Mouse (Mus musculus) cerebellum, postnatal 14 days (tissue): ENCODE data around the gene Gsg1l.
A peak's percentile ranks its signal among the peaks of the same experiment; 100 is the strongest.

Experiments
- DNase-seq, 2 experiments: peaks; one replicate each; pipeline ENCODE4 v3.0.0; 2021; ENCODE audit warnings: mixed read lengths in 2 of 2

Gsg1l gene

GRCm38 (mm10) chr7:125931602-125932001 is 150.6 kb downstream of the Gsg1l start:
- DNase-seq: no peak

- DNase-seq: no peak
Observed at GRCm38 (mm10) chr7:125924044-125924443, 158.2 kb downstream of the Gsg1l start.

GRCm38 (mm10) chr7:125920801-125921200 is 161.4 kb downstream of the Gsg1l start:
- no peak for DNase-seq

GRCm38 (mm10) chr7:125900386-125901161 is 181.6 kb downstream of the Gsg1l start:
- DNase-seq: no peak

- no peak for DNase-seq
Observed at GRCm38 (mm10) chr7:125899916-125900315, 182.3 kb downstream of the Gsg1l start.

GRCm38 (mm10) chr7:125899036-125899435 is 183.2 kb downstream of the Gsg1l start:
- DNase-seq: peak; percentile 46 to 64

GRCm38 (mm10) chr7:125897059-125897458 is 185.2 kb downstream of the Gsg1l start:
- no peak for DNase-seq

- DNase-seq: no peak
Observed at GRCm38 (mm10) chr7:125893621-125894020, 188.6 kb downstream of the Gsg1l start.

GRCm38 (mm10) chr7:125888373-125888772 is 193.8 kb downstream of the Gsg1l start:
- peak; percentile 28 to 32 for DNase-seq

GRCm38 (mm10) chr7:125887761-125888160 is 194.4 kb downstream of the Gsg1l start:
- DNase-seq: no peak

GRCm38 (mm10) chr7:125887124-125887523 is 195.1 kb downstream of the Gsg1l start:
- no peak for DNase-seq

- DNase-seq: no peak
Observed at GRCm38 (mm10) chr7:125886116-125886680, 196.0 kb downstream of the Gsg1l start.

GRCm38 (mm10) chr7:125883232-125883631 is 199.0 kb downstream of the Gsg1l start:
- no peak for DNase-seq

GRCm38 (mm10) chr7:125878040-125878439 is 204.2 kb downstream of the Gsg1l start:
- DNase-seq: no peak

- DNase-seq: no peak
Observed at GRCm38 (mm10) chr7:125873971-125874495, 208.2 kb downstream of the Gsg1l start.

GRCm38 (mm10) chr7:125872874-125873273 is 209.3 kb downstream of the Gsg1l start:
- DNase-seq: no peak

- DNase-seq: no peak
Observed at GRCm38 (mm10) chr7:125872202-125872580, 210.0 kb downstream of the Gsg1l start.

GRCm38 (mm10) chr7:125871404-125872201 is 210.6 kb downstream of the Gsg1l start:
- no peak for DNase-seq

- no peak for DNase-seq
Observed at GRCm38 (mm10) chr7:125868570-125868969, 213.6 kb downstream of the Gsg1l start.

- DNase-seq: no peak
Observed at GRCm38 (mm10) chr7:125865234-125865633, 217.0 kb downstream of the Gsg1l start.

GRCm38 (mm10) chr7:125864026-125864425 is 218.2 kb downstream of the Gsg1l start:
- no peak for DNase-seq

GRCm38 (mm10) chr7:125860421-125860820 is 221.8 kb downstream of the Gsg1l start:
- DNase-seq: no peak

- no peak for DNase-seq
Observed at GRCm38 (mm10) chr7:125859564-125859963, 222.6 kb downstream of the Gsg1l start.

GRCm38 (mm10) chr7:125847528-125847866 is 234.7 kb downstream of the Gsg1l start:
- no peak for DNase-seq
